Mouse (Mus musculus) heart, embryonic 10.5 days (tissue): ENCODE measurements around the gene Nt5c2. TPM values are rescaled to one million over a fixed set of nuclear protein-coding genes. Genes with fewer than 3 reads are reported as not detected.
A peak's percentile ranks its signal among the peaks of the same experiment; 100 is the strongest.

Source experiments
- DNase-seq: peaks from one replicate; pipeline ENCODE4 v3.0.0-alpha.2; 2017; ENCODE audit warnings: low spot score
- H3K27ac ChIP-seq: fragments of 300-500 bp; sonication (generic); 2 replicates; pipeline ENCODE4 v1.5.1; 2016; ENCODE audit warnings: mild to moderate bottlenecking
- H3K27me3 ChIP-seq: fragments of 300-500 bp; sonication (generic); 2 replicates; pipeline ENCODE4 v1.6.1; 2016; ENCODE audit warnings: mild to moderate bottlenecking; ENCODE audit not compliant: poor library complexity, insufficient read depth, severe bottlenecking
- H3K36me3 ChIP-seq: fragments of 300-500 bp; sonication (generic); 2 replicates; pipeline ENCODE4 v1.6.1; 2016; ENCODE audit warnings: mild to moderate bottlenecking, moderate library complexity
- H3K4me1 ChIP-seq: fragments of 300-500 bp; sonication (generic); 2 replicates; pipeline ENCODE4 v1.6.1; 2016; ENCODE audit warnings: mild to moderate bottlenecking
- H3K4me3 ChIP-seq: fragments of 300-500 bp; sonication (generic); 2 replicates; pipeline ENCODE4 v1.5.1; 2016; ENCODE audit warnings: mild to moderate bottlenecking, moderate library complexity
- H3K9me3 ChIP-seq: fragments of 300-500 bp; sonication (generic); 2 replicates; pipeline ENCODE4 v1.6.1; 2016; ENCODE audit warnings: mild to moderate bottlenecking, moderate library complexity
- WGBS: fragments of 180-500 bp; shearing (Covaris S2); methylation state at CpG from one replicate; pipeline ENCODE4 v1.1.7; 2016; 5-methylcytosine and 5-hydroxymethylcytosine counted together
- polyA plus RNA-seq: library from polyadenylated mRNA; unstranded; fragments of >200 nt; fragmentation: Nextera tagmentation; extraction: Ambion mirVana; gene quantifications from 2 replicates; pipeline ENCODE4 v1.2.1, GENCODE M21; 2016

The Nt5c2 gene
- polyA plus RNA-seq, 1 experiment from 2014 or later: 71.8 TPM

GRCm38 (mm10) chr19:46956410-46956809 is 58.5 kb downstream of the Nt5c2 start:
- Histone ChIP-seq H3K9me3 (no peaks in the 10 kb centered on the region), H3K36me3 (peaks cover 2% of the 10 kb centered on the region; the same call in 1 of the 2 replicates), H3K27ac (no peak overlapping the region; the same call in 1 of the 2 replicates), H3K27me3 (no peaks in the 10 kb centered on the region), H3K4me1 (peaks cover 22% of the 10 kb centered on the region), H3K4me3 (no peak overlapping the region)
- no peak for DNase-seq
- WGBS: 49% methylated on average over 2 of the region's 2 CpGs

GRCm38 (mm10) chr19:46955630-46956029 is 59.3 kb downstream of the Nt5c2 start:
- DNase-seq: no peak
- Histone ChIP-seq H3K27ac (no peak overlapping the region), H3K9me3 (no peaks in the 10 kb centered on the region), H3K27me3 (no peaks in the 10 kb centered on the region), H3K36me3 (peaks cover 3% of the 10 kb centered on the region; the same call in 1 of the 2 replicates), H3K4me1 (peaks cover 16% of the 10 kb centered on the region), H3K4me3 (no peak overlapping the region)
- WGBS: 93% methylated on average over 4 of the region's 4 CpGs

DNA sequence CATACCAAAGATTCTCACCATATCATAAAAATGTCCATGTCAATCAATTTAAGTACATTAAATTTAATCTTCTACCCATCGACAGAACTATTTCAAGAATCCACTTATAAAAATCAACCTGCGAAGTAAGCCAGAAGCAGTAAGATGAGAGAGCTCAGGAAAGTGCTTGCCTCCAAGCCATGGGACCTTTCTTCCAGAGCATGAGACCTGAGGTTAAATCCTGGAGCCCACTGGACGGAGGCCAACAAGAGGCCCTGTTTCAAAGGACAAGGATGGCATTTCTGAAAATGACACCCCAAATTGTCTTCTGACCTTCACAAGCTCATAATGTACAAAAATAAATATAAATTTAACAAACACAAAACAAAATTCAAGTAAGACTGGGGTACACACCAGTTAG is 61.4 kb downstream of the Nt5c2 start:
- DNase-seq: no peak
- Histone ChIP-seq H3K36me3 (peaks cover 18% of the 10 kb centered on the region), H3K9me3 (no peaks in the 10 kb centered on the region), H3K27me3 (no peaks in the 10 kb centered on the region), H3K27ac (no peak overlapping the region), H3K4me3 (no peak overlapping the region), H3K4me1 (peaks cover 7% of the 10 kb centered on the region; the same call in 1 of the 2 replicates)
- 82% methylated on average over 3 of the region's 3 CpGs for WGBS

DNA sequence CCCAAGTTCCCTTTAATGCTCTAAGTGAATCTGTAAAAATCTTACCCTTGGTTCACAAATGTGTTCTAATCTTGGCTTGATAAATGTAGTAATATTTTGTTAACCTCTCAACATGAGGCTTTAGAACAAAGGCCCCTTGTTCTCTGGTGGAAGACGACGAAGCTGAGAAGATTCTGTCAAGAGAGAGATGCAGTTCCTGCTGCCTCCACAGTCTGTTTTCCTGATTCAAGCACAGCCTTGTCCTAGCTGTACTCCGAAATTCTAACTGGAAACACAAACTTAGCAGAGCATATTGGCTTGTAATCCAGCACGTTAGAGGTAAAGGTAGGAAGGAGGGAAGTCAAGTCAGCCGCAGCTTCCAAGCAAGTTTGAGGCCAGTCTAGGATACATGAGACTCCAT is 62.0 kb downstream of the Nt5c2 start:
- H3K27ac ChIP-seq: no peak overlapping the region
- H3K9me3 ChIP-seq: no peaks in the 10 kb centered on the region
- H3K4me1 ChIP-seq: peaks cover 7% of the 10 kb centered on the region; the same call in 1 of the 2 replicates
- WGBS: 73% methylated on average over 5 of the region's 5 CpGs
- no peaks in the 10 kb centered on the region for H3K27me3 ChIP-seq
- peaks cover 18% of the 10 kb centered on the region for H3K36me3 ChIP-seq
- H3K4me3 ChIP-seq: no peak overlapping the region
- no peak for DNase-seq

DNA sequence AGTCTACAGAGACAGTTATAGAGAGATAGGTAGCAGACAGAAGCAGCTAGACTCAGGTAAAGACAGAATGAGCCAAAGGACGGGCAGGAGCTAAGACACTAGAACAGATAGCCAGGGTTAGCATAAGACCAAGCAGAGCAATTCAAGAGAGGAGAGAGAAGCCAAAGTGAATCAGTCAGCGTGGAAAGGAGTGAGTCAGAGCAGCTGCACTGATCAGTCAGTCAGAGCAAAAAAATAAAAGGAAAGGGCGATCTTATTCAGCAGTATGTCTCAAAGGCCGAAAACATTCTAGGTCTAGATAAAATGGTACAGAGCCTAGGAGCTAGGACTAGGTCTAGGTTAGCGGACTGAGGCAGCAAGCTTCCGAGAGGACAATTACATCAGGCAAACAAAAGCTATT is 70.6 kb downstream of the Nt5c2 start:
- H3K9me3 ChIP-seq: no peaks in the 10 kb centered on the region
- DNase-seq: no peak
- no peak overlapping the region for H3K27ac ChIP-seq
- H3K27me3 ChIP-seq: no peaks in the 10 kb centered on the region
- H3K4me1 ChIP-seq: peaks cover 5% of the 10 kb centered on the region; the same call in 1 of the 2 replicates
- 87% methylated on average over 6 of the region's 6 CpGs for WGBS
- H3K4me3 ChIP-seq: no peak overlapping the region
- peaks cover 19% of the 10 kb centered on the region; the same call in 1 of the 2 replicates for H3K36me3 ChIP-seq

- Histone ChIP-seq H3K9me3 (no peaks in the 10 kb centered on the region), H3K27ac (peak overlapping the region; percentile 73), H3K36me3 (no peaks in the 10 kb centered on the region; the same call in 1 of the 2 replicates), H3K27me3 (no peaks in the 10 kb centered on the region), H3K4me1 (peaks cover 23% of the 10 kb centered on the region), H3K4me3 (0 out of 2 replicates have a peak overlapping the region, but pooled peaks have one; percentile 3)
- no peak for DNase-seq
- WGBS: 44% methylated on average over 6 of the region's 6 CpGs
Observed at GRCm38 (mm10) chr19:46937173-46937572, 77.8 kb downstream of the Nt5c2 start.

- no peak overlapping the region for H3K27ac ChIP-seq
- no peaks in the 10 kb centered on the region for H3K9me3 ChIP-seq
- H3K27me3 ChIP-seq: no peaks in the 10 kb centered on the region
- peaks cover 27% of the 10 kb centered on the region for H3K4me1 ChIP-seq
- WGBS: 84% methylated on average over 4 of the region's 4 CpGs
- H3K36me3 ChIP-seq: no peaks in the 10 kb centered on the region
- H3K4me3 ChIP-seq: no peak overlapping the region
- no peak for DNase-seq
Observed at GRCm38 (mm10) chr19:46934025-46934424, 80.9 kb downstream of the Nt5c2 start.

DNA sequence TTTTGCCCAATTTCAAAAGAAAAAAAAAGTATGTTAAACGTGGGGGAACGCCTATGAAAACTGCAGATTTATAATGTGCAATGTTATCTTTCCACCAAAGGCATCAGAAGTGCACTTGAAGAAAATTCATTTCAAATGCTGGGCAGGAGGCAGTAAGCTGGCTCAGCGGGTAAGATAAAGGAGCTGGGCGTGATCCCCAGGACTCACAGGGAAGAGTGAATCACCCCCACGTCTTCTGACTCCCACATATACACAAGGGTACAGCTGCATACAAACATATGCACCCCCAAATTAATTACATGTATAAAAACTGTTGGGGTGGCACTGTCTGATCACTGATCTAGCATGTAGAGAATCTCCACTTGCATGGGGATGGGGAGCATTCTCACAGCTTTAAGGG is 82.3 kb downstream of the Nt5c2 start:
- Histone ChIP-seq H3K4me3 (no peak overlapping the region), H3K4me1 (peaks cover 32% of the 10 kb centered on the region), H3K27me3 (no peaks in the 10 kb centered on the region), H3K27ac (no peak overlapping the region), H3K36me3 (no peaks in the 10 kb centered on the region), H3K9me3 (no peaks in the 10 kb centered on the region)
- no peak for DNase-seq
- 78% methylated on average over 5 of the region's 5 CpGs for WGBS

- H3K27me3 ChIP-seq: no peaks in the 10 kb centered on the region
- H3K4me1 ChIP-seq: peaks cover 38% of the 10 kb centered on the region
- no peaks in the 10 kb centered on the region for H3K36me3 ChIP-seq
- H3K4me3 ChIP-seq: no peak overlapping the region
- no peaks in the 10 kb centered on the region for H3K9me3 ChIP-seq
- H3K27ac ChIP-seq: no peak overlapping the region
- WGBS: 69% methylated on average over 5 of the region's 5 CpGs
- DNase-seq: no peak
Observed at GRCm38 (mm10) chr19:46930026-46930425, 84.9 kb downstream of the Nt5c2 start.

GRCm38 (mm10) chr19:46929044-46929587 is 85.8 kb downstream of the Nt5c2 start:
- Histone ChIP-seq H3K27me3 (no peaks in the 10 kb centered on the region), H3K36me3 (no peaks in the 10 kb centered on the region), H3K4me3 (no peak overlapping the region), H3K27ac (no peak overlapping the region; the same call in 1 of the 2 replicates), H3K4me1 (peaks cover 38% of the 10 kb centered on the region), H3K9me3 (no peaks in the 10 kb centered on the region)
- WGBS: 68% methylated on average over 6 of the region's 6 CpGs
- DNase-seq: peak; percentile 82

DNA sequence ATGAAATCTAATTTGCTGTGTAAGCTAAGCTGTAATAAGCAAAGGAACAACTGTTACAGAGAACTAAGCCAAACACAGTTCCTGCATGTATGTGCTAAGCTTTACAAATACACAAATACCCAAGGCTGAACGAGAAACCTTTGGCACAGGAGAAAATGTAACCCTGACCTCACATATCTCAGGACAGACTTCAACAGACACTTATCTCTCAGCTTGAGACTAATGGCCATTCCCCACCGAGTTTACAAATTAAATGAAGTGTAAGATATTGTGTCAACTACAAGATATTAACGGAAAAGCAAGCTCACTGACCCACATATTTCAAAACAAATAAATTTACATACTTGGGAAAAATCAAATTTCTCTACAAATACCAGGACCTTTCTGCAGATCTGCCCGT is 86.8 kb downstream of the Nt5c2 start:
- Histone ChIP-seq H3K27ac (no peak overlapping the region), H3K9me3 (no peaks in the 10 kb centered on the region), H3K36me3 (no peaks in the 10 kb centered on the region), H3K27me3 (no peaks in the 10 kb centered on the region), H3K4me3 (no peak overlapping the region), H3K4me1 (peaks cover 30% of the 10 kb centered on the region)
- WGBS: 50% methylated on average over 4 of the region's 4 CpGs
- no peak for DNase-seq

DNA sequence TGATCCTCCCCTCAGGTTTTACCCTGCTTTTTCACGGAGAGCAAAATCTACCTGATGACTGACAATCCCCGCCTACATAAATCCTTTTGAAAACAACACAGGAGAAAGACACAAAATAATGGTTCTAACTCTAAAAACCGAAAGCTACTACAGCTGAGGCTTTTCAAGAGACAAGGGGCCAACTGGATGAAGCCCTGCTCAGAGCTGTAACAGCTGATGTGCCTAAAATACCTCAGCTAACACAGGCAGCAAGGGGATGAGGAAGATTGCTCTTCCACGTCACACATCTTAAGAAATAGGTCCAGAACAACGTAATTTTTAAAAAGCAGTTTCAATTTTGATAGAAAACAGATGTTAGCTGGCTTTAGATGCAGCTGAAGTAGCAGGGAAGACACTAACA is 88.0 kb downstream of the Nt5c2 start:
- Histone ChIP-seq H3K4me1 (peaks cover 29% of the 10 kb centered on the region), H3K4me3 (no peak overlapping the region), H3K9me3 (no peaks in the 10 kb centered on the region), H3K27ac (peak overlapping the region; percentile 9; the same call in 1 of the 2 replicates), H3K36me3 (no peaks in the 10 kb centered on the region), H3K27me3 (no peaks in the 10 kb centered on the region)
- WGBS: 53% methylated on average over 5 of the region's 5 CpGs
- no peak for DNase-seq

DNA sequence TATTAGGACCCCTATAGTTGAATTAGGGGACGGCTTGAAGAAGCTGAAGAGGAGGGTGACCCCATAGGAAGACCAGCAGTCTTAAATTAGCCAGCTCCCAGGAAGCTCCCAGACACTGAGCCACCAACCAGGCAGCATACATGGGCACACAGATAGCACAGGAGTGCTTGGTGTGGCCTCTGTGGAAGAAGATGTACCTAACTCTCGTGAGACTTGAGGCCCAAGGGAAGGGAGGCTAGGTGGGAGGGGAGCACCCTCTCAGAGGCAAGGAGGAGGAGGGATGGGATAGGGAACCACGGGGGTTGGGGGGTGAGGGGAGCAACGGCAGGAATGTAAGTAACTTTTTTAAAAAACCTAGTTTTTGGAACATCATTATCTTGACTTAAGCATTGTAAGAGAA is 88.6 kb downstream of the Nt5c2 start:
- 61% methylated on average over 4 of the region's 4 CpGs for WGBS
- peaks cover 25% of the 10 kb centered on the region for H3K4me1 ChIP-seq
- peak overlapping the region; percentile 47; the same call in 1 of the 2 replicates for H3K27ac ChIP-seq

DNA sequence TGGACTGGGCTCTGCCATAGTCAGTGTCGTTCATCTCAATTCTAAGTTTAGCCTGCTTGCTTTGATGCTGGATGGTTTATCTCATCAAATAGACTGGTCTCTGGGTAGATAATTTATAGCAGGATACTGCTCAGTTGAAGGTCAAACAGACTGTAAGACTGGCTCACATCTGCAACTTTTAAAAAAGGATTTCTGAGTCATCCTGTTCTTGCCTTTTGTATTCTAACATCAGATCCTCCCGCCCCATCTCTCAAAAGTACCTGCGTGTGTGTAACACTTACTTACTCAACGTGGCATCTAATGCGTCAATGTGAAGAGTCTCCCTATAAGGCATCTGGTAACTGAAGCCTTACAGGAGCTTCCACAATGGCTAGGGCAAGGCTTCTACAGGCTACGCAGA is 94.4 kb downstream of the Nt5c2 start:
- WGBS: 73% methylated on average over 6 of the region's 6 CpGs

More for the DNA sequence above, 88.6 kb downstream of the Nt5c2 start:
- Histone ChIP-seq H3K9me3 (no peaks in the 10 kb centered on the region), H3K4me3 (no peak overlapping the region), H3K36me3 (no peaks in the 10 kb centered on the region), H3K27me3 (no peaks in the 10 kb centered on the region)
- DNase-seq: no peak

More for the DNA sequence above, 94.4 kb downstream of the Nt5c2 start:
- Histone ChIP-seq H3K4me3 (no peak overlapping the region), H3K27me3 (no peaks in the 10 kb centered on the region), H3K27ac (no peak overlapping the region), H3K4me1 (0 out of 2 replicates have a peak, but pooled peaks cover 5% of the 10 kb centered on the region), H3K36me3 (peaks cover 7% of the 10 kb centered on the region), H3K9me3 (no peaks in the 10 kb centered on the region)
- no peak for DNase-seq
